Mouse (Mus musculus): Measurements from ENCODE around the gene Arap1.

Arap1 gene

DNA sequence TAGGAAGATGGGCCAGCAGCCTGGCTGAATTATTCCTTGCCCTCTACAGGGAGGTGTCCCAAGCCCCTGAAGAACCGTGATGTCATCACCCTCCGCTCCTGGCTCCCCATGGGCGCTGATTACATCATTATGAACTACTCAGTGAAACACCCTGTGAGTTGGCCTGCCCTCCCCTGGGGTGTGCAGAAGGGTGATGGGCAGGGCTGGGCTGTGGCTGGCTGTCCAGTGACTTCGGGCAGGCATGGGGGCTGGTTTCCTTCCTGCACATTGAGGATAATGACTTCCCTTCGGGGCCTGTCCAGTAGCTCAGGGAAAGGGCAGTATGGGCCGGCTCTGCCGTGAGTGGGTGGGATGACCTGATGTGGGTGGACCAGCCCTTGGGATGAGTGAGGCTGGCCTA lies 4.7 kb upstream of the Arap1 start:
- Histone ChIP-seq H3K4me1 (replicated peaks; ENCODE audit: low read depth, low read length) (peaks cover 45% of the 10 kb centered on the region), H3K36me3 (ENCODE audit: insufficient read depth, low read length) (no peaks in the 10 kb centered on the region), H3K4me3 (replicated peaks; ENCODE audit: low read length) (no peak overlapping the region), H3K9me3 (ENCODE audit: low read length) (no peaks in the 10 kb centered on the region), H3K27me3 (ENCODE audit: insufficient read depth, low read length) (peaks cover 30% of the 10 kb centered on the region)
- TF ChIP-seq POU5F1 (IDR thresholded peaks at IDR 0.05; ENCODE audit: borderline replicate concordance, low read length) (no peak), NANOG (IDR thresholded peaks at IDR 0.05; ENCODE audit: borderline replicate concordance, low read length) (no peak), CTCF (conservative IDR thresholded peaks at IDR 0.05; ENCODE audit: low read length) (no peak)

DNA sequence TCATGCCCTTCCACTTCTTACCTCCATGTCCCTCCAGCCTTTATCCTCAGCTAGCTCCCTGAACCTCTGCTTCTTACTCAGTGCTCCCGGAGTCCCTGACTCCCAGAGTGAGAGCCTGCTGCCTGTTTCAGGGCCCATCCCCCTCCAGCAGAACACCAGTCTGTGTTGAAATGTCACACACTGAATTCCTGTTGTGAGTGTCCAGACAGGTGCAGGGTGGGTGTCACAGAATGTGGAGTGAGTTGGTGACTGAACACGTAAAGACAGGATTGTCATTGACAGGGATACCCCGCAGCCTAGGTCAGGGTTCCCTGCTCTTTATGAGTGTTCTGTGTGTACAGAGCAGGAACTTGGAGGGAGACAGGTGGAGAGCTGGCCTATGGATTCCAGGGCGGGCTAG lies 3.0 kb upstream of the Arap1 start:
- Histone ChIP-seq H3K9me3 (ENCODE audit: low read length) (no peaks in the 10 kb centered on the region), H3K4me3 (replicated peaks; ENCODE audit: low read length) (no peak overlapping the region), H3K27me3 (ENCODE audit: insufficient read depth, low read length) (peaks cover 47% of the 10 kb centered on the region), H3K4me1 (replicated peaks; ENCODE audit: low read depth, low read length) (peaks cover 62% of the 10 kb centered on the region), H3K36me3 (ENCODE audit: insufficient read depth, low read length) (no peaks in the 10 kb centered on the region)
- TF ChIP-seq NANOG (IDR thresholded peaks at IDR 0.05; ENCODE audit: borderline replicate concordance, low read length) (no peak), POU5F1 (IDR thresholded peaks at IDR 0.05; ENCODE audit: borderline replicate concordance, low read length) (no peak), CTCF (conservative IDR thresholded peaks at IDR 0.05; ENCODE audit: low read length) (no peak)

DNA sequence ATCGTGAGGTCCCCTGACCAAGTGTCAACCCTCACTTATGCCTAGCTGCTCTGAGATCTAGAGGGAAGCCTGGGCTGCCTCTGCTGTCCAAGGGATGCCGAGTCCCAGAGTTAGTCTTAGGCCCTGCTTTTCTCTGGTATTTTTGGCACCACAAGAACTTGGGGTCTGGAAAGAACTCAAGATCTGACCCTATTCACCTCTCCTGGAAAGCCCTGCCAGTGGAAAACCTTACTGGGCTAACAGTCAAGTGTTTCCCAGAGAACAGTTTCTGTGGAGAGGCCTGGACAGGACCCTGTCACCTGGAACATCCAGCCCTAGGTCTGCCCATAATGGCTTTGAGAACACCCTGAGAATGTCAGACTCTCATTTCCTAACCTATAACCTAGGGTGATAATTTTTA lies 876 bp upstream of the Arap1 start:
- Histone ChIP-seq H3K4me1 (replicated peaks; ENCODE audit: low read depth, low read length) (peaks cover 62% of the 10 kb centered on the region), H3K36me3 (ENCODE audit: insufficient read depth, low read length) (peaks cover 3% of the 10 kb centered on the region), H3K4me3 (replicated peaks; ENCODE audit: low read length) (no peak overlapping the region), H3K27me3 (ENCODE audit: insufficient read depth, low read length) (peaks cover 54% of the 10 kb centered on the region), H3K9me3 (ENCODE audit: low read length) (no peaks in the 10 kb centered on the region)
- TF ChIP-seq CTCF (conservative IDR thresholded peaks at IDR 0.05; ENCODE audit: low read length) (no peak), NANOG (IDR thresholded peaks at IDR 0.05; ENCODE audit: borderline replicate concordance, low read length) (no peak), POU5F1 (IDR thresholded peaks at IDR 0.05; ENCODE audit: borderline replicate concordance, low read length) (no peak)

DNA sequence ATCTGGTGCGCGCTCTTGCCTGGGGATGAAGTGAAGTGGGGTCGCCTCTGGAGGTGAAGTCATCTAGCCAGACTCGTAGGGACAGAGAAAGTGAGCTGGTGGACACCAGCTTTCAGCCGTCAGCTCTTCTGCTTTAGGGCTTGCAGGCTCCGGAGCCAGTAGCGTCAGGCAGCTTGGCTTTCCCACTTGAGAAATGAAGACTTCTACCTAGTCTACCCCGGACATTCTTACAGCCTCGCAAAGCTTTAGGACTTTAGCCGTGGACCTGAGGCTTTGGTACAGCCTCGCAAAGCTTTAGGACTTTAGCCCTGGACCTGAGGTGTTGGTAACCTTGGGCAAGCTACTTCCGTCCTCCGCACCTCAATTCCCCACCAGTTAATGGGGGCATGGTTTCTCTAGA lies 445 bp downstream of the Arap1 start:
- Histone ChIP-seq H3K36me3 (ENCODE audit: insufficient read depth, low read length) (peaks cover 5% of the 10 kb centered on the region), H3K27me3 (ENCODE audit: insufficient read depth, low read length) (peaks cover 51% of the 10 kb centered on the region), H3K4me1 (replicated peaks; ENCODE audit: low read depth, low read length) (peaks cover 72% of the 10 kb centered on the region), H3K9me3 (ENCODE audit: low read length) (no peaks in the 10 kb centered on the region), H3K4me3 (replicated peaks; ENCODE audit: low read length) (peak overlapping the region; percentile 86)
- TF ChIP-seq POU5F1 (IDR thresholded peaks at IDR 0.05; ENCODE audit: borderline replicate concordance, low read length) (no peak), CTCF (conservative IDR thresholded peaks at IDR 0.05; ENCODE audit: low read length) (no peak)

DNA sequence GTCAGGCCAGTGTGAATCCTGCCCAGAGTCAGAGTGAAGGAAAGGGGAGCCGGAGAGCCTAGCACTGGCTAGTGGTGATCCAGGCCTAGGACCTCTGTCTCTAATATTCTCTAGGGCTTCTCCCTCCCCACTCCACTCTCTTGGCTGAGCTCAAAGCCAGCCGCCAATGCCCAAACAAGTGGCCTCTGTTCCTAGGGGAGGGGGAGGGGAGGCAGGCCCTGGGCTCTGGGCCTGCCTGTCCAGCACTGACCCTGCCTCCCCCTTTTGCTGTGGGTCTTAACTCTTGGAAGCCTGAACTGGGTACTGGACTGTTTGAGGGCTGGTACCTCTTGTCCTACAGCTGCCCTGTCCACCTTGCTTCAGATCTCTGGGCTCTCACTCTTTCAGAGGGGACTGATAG lies 2.0 kb downstream of the Arap1 start:
- Histone ChIP-seq H3K36me3 (ENCODE audit: insufficient read depth, low read length) (peaks cover 5% of the 10 kb centered on the region), H3K4me1 (replicated peaks; ENCODE audit: low read depth, low read length) (peaks cover 83% of the 10 kb centered on the region), H3K27me3 (ENCODE audit: insufficient read depth, low read length) (peaks cover 41% of the 10 kb centered on the region), H3K9me3 (ENCODE audit: low read length) (no peaks in the 10 kb centered on the region), H3K4me3 (replicated peaks; ENCODE audit: low read length) (peak overlapping the region; percentile 86)
- TF ChIP-seq POU5F1 (IDR thresholded peaks at IDR 0.05; ENCODE audit: borderline replicate concordance, low read length): no peak
- no peak for TF ChIP-seq NANOG (IDR thresholded peaks at IDR 0.05; ENCODE audit: borderline replicate concordance, low read length)
- TF ChIP-seq CTCF (conservative IDR thresholded peaks at IDR 0.05; ENCODE audit: low read length): no peak

DNA sequence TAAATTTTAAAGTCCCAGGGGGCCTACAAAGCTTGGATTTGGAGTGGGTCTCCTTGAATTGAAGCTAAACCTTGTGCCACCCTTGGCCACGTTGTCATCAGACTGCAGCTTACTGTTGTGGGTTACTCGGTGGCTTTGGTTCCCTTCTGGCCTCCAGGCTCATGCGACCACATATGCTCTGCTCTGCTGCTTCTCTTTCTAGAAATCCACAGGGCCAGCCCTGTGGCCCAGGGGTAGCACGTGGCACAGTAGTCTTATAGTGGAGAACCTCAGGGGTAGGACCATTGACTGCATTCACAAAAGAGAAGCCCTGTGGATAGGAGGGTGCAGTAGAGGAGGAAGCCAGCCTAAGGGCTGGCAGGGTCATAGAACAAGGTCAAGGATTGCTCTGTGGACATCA lies 4.5 kb downstream of the Arap1 start:
- TF ChIP-seq POU5F1 (IDR thresholded peaks at IDR 0.05; ENCODE audit: borderline replicate concordance, low read length) (no peak), NANOG (IDR thresholded peaks at IDR 0.05; ENCODE audit: borderline replicate concordance, low read length) (no peak), CTCF (conservative IDR thresholded peaks at IDR 0.05; ENCODE audit: low read length) (no peak)
- Histone ChIP-seq H3K9me3 (ENCODE audit: low read length) (no peaks in the 10 kb centered on the region), H3K36me3 (ENCODE audit: insufficient read depth, low read length) (peaks cover 5% of the 10 kb centered on the region), H3K4me3 (replicated peaks; ENCODE audit: low read length) (no peak overlapping the region), H3K27me3 (ENCODE audit: insufficient read depth, low read length) (peaks cover 30% of the 10 kb centered on the region), H3K4me1 (replicated peaks; ENCODE audit: low read depth, low read length) (peaks cover 78% of the 10 kb centered on the region)

DNA sequence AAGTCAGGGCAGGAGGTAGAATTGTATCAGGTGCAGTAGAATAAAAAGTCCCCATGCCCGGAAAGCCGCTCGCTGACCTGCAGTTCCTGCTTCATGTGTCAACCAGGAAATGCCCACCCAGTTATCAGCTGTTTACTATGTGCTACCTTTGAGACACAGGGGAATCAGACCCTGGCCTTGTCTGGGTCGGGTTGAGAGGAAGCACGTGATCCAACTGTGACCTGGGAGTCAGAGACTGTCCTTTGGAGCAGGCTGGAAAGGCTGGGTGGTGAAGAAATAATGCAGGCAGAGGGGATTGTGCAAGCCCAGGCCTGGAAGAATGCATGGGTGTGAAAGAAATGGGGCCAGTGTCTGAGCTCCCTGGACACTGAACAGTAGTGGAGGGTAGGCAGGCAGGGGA lies 6.6 kb downstream of the Arap1 start:
- Histone ChIP-seq H3K9me3 (ENCODE audit: low read length) (no peaks in the 10 kb centered on the region), H3K36me3 (ENCODE audit: insufficient read depth, low read length) (peaks cover 5% of the 10 kb centered on the region), H3K4me3 (replicated peaks; ENCODE audit: low read length) (peak overlapping the region; percentile 41), H3K27me3 (ENCODE audit: insufficient read depth, low read length) (peaks cover 11% of the 10 kb centered on the region), H3K4me1 (replicated peaks; ENCODE audit: low read depth, low read length) (peaks cover 68% of the 10 kb centered on the region)
- TF ChIP-seq CTCF (conservative IDR thresholded peaks at IDR 0.05; ENCODE audit: low read length) (no peak), NANOG (IDR thresholded peaks at IDR 0.05; ENCODE audit: borderline replicate concordance, low read length) (no peak), POU5F1 (IDR thresholded peaks at IDR 0.05; ENCODE audit: borderline replicate concordance, low read length) (no peak)

DNA sequence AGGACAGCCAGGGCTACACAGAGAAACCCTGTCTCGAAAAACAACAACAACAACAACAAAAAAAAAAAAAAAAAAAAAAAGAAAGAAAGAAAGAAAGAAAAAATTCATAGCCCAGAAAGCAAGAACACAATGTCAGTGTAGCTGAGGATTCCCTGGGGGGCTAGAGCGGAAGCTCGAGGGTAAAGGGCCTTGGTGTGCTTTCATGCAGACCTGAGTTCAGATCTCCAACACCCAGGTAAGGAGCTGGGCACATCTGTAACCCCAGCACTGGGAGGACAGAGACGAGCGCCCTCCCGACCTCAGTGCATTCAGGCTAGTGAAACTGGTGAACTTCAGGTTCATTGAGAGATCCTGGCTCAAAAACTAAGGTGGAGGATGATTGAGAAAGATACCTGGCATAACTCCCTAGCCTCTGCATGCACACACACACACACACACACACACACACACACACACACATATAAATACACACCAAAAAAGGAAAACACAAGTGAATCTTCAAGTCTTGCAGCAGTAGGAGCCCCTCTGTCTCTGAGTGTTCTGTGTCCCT lies 7.8 kb downstream of the Arap1 start:
- H3K9me3 ChIP-seq (ENCODE audit: low read length): no peaks in the 10 kb centered on the region
- no peak overlapping the region for H3K4me3 ChIP-seq (replicated peaks; ENCODE audit: low read length)
- H3K4me1 ChIP-seq (replicated peaks; ENCODE audit: low read depth, low read length): peaks cover 59% of the 10 kb centered on the region
- H3K27me3 ChIP-seq (ENCODE audit: insufficient read depth, low read length): no peaks in the 10 kb centered on the region
- peaks cover 5% of the 10 kb centered on the region for H3K36me3 ChIP-seq (ENCODE audit: insufficient read depth, low read length)
- TF ChIP-seq POU5F1 (IDR thresholded peaks at IDR 0.05; ENCODE audit: borderline replicate concordance, low read length) (no peak), CTCF (conservative IDR thresholded peaks at IDR 0.05; ENCODE audit: low read length) (no peak)

DNA sequence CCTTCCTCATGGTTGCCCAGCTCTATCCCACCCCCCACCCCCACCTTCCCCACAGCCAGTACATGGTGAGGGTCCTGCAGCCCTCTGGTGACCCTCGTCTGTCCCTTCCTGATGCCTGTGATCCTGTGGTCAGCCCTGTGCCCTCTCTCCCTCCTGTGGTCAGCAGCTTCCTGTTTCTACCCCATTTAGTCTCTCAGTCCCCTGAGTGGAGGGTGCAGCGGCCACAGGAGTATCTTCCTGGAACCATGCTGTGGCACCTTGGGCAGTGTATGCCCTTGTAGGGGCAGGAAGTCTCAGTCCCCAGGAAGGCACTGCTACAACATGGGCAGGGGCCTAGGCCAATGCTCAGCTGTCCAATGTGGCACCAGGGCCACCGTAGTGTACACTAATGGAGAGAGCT lies 9.0 kb downstream of the Arap1 start:
- no peak overlapping the region for H3K4me3 ChIP-seq (replicated peaks; ENCODE audit: low read length)
- H3K4me1 ChIP-seq (replicated peaks; ENCODE audit: low read depth, low read length): peaks cover 67% of the 10 kb centered on the region
- TF ChIP-seq CTCF (conservative IDR thresholded peaks at IDR 0.05; ENCODE audit: low read length): no peak
- peaks cover 3% of the 10 kb centered on the region for H3K36me3 ChIP-seq (ENCODE audit: insufficient read depth, low read length)
- H3K9me3 ChIP-seq (ENCODE audit: low read length): no peaks in the 10 kb centered on the region
- no peaks in the 10 kb centered on the region for H3K27me3 ChIP-seq (ENCODE audit: insufficient read depth, low read length)
